Mouse (Mus musculus) bone marrow, adult 2 months (tissue): ENCODE results near the gene 1110051M20Rik.

Experiments used
- CTCF ChIP-seq: fragments of 200-500 bp; IDR thresholded peaks from 2 replicates; pipeline ENCODE4 v1.5.1; 2011; ENCODE audit warnings: low read length, control low read depth; ENCODE audit not compliant: control insufficient read depth, insufficient read depth
- POLR2A ChIP-seq: fragments of 200-500 bp; IDR thresholded peaks from 2 replicates; pipeline ENCODE4 v1.6.1; 2011; ENCODE audit warnings: low read depth, mild to moderate bottlenecking, control low read depth, low read length, borderline replicate concordance; ENCODE audit not compliant: control insufficient read depth

GRCm38 (mm10) chr2:91306589-91306988 is 137.9 kb downstream of the 1110051M20Rik start:
- TF ChIP-seq POLR2A (no peak), CTCF (no peak)
